Mouse (Mus musculus) heart, postnatal 10 days (tissue): ENCODE measurements around the gene Cabin1. TPM values are rescaled to one million over a fixed set of nuclear protein-coding genes. Genes with fewer than 3 reads are reported as not detected.

ENCODE experiments used
- DNase-seq, 2 experiments: peaks; one replicate each; pipeline ENCODE4 v3.0.0; 2021
- intact Hi-C: fragments of 180-260 bp; cut with DNase I; formaldehyde crosslinking; loops from one replicate; pipeline ENCODE4 v1.15.1; 2025
- total RNA-seq, 2 experiments: library from RNA; stranded (reverse); gene quantifications; 2 replicates each; pipeline ENCODE4 v1.2.3; 2021

Gene Cabin1
- total RNA-seq, 2 experiments from 2014 or later = 26.0 to 33.6 TPM

- DNase-seq = no peak
- intact Hi-C loops = no loop called here
Observed at GRCm38 (mm10) chr10:75607253-75607652, 156.9 kb downstream of the Cabin1 start.

- DNase-seq = no peak
- intact Hi-C loops = no loop called here
Observed at GRCm38 (mm10) chr10:75605162-75605846, 158.8 kb downstream of the Cabin1 start.

- peak in 1 of 2 experiments; percentile 11 for DNase-seq
- intact Hi-C loops = no loop called here
Observed at GRCm38 (mm10) chr10:75600189-75600730, 163.9 kb downstream of the Cabin1 start.

Other genes with a start within 250 kb of the Cabin1 start
- 10 to 100 TPM; 67.9 to 75.9 TPM for gene Snrpd3, start 246.8 kb downstream of the Cabin1 start, total RNA-seq
- 10 to 100 TPM; 42.8 to 44.0 TPM for gene Gucd1, start 246.4 kb downstream of the Cabin1 start, total RNA-seq
- 1 to 10 TPM; 1.0 to 1.2 TPM for gene Lrrc75b, start 204.0 kb downstream of the Cabin1 start, total RNA-seq
- not detected for gene Ggt1, start 202.7 kb downstream of the Cabin1 start, total RNA-seq
- 1 to 10 TPM; 6.8 to 8.7 TPM for gene Ggt5, start 175.0 kb downstream of the Cabin1 start, total RNA-seq
- 1 to 10 TPM; 2.8 to 3.4 TPM for gene Susd2, start 120.3 kb downstream of the Cabin1 start, total RNA-seq
- 10 to 100 TPM; 29.6 to 49.2 TPM for gene Ddt, start 9.1 kb upstream of the Cabin1 start, total RNA-seq
- not detected for gene Gm20441, start 16.6 kb upstream of the Cabin1 start, total RNA-seq
- 1 to 10 TPM; 1.9 to 3.0 TPM for gene Gstt3, start 17.1 kb upstream of the Cabin1 start, total RNA-seq
- gene Gstt1, start 34.2 kb upstream of the Cabin1 start, total RNA-seq = 1 to 10 TPM; 5.9 to 7.9 TPM
- not detected for gene Gstt4, start 58.2 kb upstream of the Cabin1 start, total RNA-seq
- 10 to 100 TPM; 10.1 to 12.7 TPM for gene Gstt2, start 73.1 kb upstream of the Cabin1 start, total RNA-seq
- gene Mif, start 95.9 kb upstream of the Cabin1 start, total RNA-seq = 100 to 1,000 TPM; 321 to 324 TPM
- gene Derl3, start 129.1 kb upstream of the Cabin1 start, total RNA-seq = under 1 TPM in 1 of 2 experiments, not detected in 1; 0.48 TPM
- gene Smarcb1, start 157.3 kb upstream of the Cabin1 start, total RNA-seq = 10 to 100 TPM; 41.3 to 44.8 TPM
- gene Chchd10, start 168.8 kb upstream of the Cabin1 start, total RNA-seq = 1,000 to 10,000 TPM; 1,157 to 1,242 TPM
- 1 to 10 TPM; 8.6 to 9.9 TPM for gene Mmp11, start 172.2 kb upstream of the Cabin1 start, total RNA-seq
- gene Gm867, start 176.3 kb upstream of the Cabin1 start, total RNA-seq = not detected
- under 1 TPM in 1 of 2 experiments, not detected in 1; 0.53 TPM for gene Vpreb3, start 178.7 kb upstream of the Cabin1 start, total RNA-seq
- not detected for gene Gm5134, start 190.2 kb upstream of the Cabin1 start, total RNA-seq